Mouse (Mus musculus): ENCODE measurements around the gene Trhr2.

Trhr2 gene

DNA sequence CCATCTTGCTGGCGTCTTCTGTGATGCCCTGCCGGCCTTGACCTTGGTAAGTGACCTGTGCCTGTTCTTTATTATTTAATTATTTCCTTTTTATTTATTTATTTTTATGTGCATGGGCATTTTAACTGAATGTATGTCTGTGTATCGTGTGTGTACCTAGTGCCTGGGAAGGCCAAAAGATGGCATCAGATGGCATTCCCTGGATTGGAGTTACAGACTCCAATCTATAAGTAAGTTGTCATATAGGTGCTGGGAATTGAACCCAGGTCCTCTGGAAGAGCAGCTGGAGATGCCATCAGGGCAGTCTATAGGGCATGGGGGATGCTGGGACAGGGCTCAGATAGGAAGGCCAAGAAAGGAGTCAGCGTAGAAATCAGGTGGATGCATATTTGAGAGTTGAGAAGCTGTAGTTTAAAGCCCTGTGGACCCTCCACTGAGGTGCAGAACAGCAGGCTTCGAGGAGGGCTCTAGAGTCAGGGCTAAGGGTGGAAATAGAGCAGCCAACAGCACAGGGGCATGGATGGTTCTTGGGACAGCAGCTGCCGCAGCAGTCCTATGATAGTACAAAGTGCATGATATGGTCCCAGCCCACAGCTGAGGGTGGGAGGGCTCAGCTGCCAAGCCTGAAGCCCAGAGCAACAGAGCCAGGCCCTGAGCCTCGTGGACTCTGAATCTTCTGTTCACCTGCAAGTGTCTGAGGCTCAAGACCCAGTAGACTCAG is at the start of gene Trhr2:
Gene Trhr2 (minus strand): TSS at position 51 of the 721 bp plus-strand sequence.
- DNase-seq: no peak

DNA sequence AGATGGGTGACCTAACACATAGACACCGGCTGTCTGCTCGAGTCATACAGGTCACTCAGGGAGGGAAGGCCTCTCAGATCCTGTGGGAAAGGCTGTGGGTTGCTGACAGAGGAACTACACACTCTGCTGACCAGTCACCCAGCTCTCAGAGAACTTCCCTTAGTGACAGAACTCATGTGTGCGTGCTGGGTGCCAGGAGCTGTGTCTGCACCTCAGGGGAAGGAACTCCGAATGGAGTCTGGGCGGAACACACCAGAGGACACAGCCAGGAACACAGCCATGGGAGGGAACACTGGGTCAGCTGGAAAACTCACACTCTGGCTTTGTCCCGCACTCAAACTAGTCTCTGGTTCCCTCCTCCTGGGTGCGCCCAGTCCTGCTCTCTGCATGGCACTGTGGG is 47.1 kb upstream of the Trhr2 start:
- DNase-seq: no peak

DNA sequence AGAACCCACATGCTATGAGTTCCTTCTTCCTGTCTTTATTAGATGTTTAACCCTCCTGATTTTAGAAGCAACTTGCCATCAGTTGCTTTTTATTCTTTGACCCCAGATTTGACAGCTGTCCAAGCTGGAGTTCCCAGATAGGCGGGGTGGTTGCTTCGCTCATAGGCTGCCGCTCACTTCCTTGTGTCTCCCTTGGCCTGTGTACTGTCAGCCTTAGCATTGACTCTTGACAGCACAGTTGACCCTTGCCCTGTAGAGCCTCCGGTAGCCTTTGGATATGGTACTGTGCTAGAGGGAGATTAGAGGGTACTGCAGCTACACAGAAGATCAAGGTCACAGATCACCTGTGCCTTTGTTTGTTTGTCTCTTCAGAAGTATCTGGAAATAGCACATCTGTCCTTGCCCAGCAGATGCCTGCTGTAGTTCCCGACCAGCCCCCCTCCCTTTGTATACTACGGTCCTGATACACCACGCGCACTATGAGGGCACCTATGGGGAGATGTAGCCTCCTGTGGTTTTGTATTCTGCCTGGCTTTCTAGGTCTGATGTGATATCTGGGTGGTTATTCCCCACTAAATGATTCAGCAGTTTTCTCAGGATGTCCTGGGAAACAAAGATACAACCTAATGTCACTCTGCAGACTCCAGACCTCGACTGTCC is 44.7 kb upstream of the Trhr2 start:
- DNase-seq: no peak

DNA sequence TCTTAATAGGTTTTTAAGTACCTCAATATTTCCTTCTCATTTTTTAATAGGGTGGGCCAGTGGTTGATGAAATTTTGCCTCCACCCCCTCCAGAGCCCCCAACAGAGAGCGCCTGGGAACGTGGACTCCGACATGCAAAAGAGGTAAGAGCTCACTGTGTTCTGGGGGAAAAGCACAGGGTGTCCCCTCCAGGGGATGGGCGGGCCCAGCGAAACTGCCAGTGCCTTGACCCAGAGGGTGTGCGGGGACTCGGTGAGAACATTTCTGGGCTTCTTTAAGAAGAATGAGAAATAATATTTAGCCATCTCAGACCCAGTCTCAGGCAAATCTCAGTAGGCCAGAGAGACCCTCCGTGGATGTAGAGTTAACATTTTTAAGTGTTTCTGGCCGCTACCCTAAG is 37.6 kb upstream of the Trhr2 start:
- DNase-seq: no peak

DNA sequence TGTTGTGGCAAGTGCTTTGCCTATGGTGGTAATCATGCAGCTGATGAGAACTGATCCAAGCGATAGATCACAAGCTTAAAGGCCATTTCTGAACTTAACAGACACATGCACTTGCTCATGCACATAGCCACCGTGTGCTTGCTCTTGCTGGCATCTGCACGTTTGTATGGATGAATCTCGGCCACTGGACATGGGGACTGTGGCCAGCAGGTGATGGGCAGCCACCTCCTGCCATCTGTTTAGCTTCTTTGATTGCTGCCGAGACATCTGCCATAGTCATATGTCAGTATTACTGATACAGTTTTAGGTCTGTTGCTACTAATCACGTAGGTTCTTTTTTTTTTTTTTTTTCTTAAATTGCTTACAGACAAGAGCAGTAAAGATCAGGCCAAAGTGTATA is 34.7 kb upstream of the Trhr2 start:
- peak; percentile 45 to 54 for DNase-seq

DNA sequence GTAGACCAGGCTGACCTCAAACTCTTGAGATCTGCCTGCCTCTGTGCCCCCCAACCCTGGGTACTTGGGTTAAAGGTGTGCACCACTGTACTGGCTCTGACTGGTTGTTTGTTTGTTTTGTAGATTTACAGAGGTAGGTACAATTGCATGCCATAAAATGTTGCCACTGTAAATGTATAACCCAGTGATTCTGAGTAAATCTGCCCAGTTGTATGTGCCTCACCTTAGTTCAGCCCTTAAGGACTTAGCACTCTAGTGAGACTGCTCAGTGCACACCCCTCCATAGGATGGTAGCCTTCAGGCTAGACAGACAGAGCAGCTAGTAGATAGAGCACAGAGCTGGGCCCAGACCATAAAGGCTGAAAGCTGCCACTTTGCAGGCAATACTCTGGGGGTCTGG is 33.2 kb upstream of the Trhr2 start:
- DNase-seq: no peak

DNA sequence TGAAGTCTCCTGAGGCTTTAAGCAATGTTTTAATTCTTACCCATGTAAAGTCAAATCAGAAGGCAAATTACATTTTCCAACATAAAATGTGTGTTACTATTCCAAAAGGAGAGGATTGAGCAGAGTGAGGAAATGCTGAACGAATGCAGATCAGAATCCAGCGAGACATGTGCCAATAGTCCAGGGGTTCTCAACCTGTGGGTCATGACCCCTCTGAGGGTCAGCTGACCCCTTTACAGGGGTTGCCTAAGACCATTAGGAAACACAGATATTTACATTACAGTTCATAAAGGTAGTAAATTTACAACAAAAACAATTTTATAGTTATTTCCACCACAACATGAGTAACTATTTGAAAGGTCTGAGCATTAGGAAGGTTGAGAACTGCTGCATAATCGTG is 30.2 kb upstream of the Trhr2 start:
- no peak for DNase-seq

DNA sequence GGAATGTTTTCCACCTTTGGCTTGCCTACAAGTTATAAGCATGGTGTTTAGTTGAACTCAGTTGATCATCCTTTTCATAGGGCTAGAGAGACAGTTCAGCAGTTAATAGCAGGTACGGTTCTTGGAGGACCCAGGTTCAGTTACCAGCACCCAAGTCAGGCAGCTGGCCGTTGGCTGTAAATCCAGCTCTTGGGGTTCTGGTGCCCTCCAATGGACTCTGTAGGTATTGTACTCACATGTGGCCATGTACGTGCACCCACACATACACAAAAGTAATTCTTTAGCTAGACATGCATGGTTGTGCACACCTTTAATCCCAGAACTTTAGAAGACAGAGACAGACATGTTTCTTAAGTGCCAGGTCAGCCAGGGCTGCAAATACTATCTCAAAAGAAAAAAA is 28.8 kb upstream of the Trhr2 start:
- DNase-seq: no peak

DNA sequence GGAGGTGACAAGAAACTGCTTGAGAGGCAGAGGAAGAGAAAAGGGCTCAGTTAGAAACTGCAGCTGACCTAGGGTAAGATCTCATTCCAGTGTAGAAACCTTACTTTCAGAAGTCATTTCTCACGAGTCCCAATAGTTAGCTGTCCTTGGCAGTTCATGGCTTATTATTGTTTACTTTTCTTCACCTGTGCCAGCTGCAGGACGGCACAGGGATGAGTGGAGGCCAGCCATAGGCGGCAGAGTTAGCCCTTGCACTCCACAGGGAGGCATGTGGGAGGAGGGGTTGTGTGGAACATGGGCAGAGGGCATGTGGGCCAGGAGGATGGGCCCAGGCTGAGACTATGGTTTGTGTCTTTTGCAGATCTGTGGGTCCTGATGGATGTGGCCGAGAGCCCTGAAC is 22.5 kb upstream of the Trhr2 start:
- DNase-seq: no peak

DNA sequence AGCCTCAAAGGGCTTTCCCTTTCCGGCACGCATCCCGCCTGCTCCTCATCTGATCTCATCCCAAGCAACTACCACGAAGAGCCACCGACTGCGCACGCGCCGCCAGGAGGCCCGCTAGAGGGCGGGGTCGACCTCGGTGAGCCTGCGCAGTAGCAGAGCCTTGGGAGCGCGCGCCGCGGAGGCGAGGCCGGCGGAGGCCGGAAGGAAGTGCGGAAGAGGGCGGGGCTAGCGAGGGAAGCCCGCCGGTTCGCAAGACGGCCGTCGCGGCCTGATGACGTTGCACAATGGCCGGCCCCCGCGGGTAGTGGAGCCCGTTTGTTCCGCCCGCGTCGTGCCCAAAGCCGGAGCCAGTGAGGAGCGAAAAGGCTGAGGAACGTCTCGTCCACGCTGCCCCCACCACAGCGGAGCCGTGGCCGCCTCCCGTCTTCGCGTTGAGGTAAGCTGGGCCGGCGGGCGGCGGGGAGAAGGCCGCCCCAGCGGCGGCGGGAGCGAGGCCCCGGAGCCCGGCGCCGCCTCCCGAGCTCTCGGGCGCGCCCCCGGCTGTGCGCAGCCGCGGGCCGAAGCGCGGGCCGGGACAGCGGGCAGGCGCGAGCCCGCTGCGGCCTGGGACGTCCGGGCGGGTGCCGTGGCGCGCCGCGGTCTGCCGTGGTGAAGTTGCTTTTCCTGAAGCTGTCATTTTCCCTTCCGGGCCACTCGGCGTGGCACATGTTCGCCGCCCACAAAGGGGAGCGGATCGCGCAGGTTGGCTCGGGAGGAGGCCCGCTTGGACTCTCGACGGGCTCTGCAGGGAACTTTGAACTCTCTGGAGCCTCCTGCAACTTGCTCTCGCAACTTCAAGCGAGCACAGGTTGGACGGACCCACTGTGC is 16.1 kb upstream of the Trhr2 start, which contains the start of gene Zc3h18:
Gene Zc3h18 (plus strand): TSS at position 245 of the 867 bp plus-strand sequence.
- peak; percentile 99 to 100 for DNase-seq

DNA sequence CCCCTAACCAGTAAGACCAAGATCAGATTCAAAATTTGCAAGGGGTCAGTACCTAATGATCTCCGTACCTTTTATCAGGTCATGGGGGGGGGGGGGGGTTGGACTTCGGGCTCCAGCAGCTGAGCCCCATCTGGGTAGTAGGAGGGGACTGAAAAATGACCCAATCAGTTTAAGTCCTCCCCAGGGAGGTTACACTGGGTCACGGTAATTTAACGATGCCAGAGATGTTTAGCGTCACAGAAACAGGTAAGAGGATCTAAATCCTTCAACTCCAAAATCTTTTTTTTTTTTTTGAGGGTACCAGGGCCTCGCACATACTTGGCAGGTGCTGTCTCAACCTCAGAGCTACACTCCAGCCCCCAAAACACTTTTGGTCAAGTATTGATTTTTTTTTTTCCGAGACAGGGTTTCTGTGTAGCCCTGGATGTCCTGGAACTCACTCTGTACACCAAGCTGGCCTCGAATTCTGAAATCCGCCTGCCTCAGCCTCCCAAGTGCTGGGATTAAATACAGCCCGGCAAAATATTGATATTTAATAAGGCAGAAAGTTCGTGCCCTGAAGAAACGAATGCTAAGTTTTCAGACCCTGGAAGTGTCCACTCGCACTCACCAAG is 15.3 kb upstream of the Trhr2 start:
- no peak for DNase-seq

DNA sequence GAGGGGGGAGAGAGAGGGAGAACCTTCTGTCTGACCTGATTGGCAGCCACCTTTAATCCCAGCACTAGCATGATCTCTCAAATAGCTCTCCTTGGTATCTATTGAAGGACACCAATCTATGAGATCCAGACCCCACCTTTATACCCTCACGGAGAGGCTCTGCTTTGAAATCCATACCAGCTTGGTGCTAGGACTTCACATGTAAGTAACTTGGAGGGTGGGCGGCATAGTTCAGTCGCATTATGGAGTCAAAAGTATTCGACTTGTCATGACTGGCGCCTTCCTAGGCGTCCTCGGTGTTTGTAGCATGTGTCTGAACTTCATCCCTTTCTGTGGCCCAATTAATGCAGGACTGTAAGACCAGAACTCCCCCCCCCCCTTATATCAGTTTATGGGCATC is 14.8 kb upstream of the Trhr2 start:
- no peak for DNase-seq

DNA sequence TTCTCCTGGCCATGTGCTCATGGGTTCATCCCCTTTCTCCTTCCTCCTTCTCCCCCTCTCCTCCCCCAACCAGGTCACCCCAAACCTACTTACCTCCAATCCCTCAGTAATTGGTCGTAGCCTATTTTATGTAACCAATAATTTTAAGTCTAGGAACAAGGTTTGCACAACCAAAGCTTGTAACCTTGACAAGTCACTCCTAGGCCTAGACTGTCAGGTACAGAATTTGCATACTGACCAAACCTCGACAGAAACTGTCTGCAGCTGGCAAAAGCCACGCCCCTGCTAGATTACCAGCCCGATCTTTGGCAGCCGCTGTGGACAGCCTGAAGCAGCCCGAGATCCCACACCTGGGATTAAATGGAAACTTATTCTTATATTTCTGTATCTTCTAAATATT is 11.2 kb upstream of the Trhr2 start:
- no peak for DNase-seq

DNA sequence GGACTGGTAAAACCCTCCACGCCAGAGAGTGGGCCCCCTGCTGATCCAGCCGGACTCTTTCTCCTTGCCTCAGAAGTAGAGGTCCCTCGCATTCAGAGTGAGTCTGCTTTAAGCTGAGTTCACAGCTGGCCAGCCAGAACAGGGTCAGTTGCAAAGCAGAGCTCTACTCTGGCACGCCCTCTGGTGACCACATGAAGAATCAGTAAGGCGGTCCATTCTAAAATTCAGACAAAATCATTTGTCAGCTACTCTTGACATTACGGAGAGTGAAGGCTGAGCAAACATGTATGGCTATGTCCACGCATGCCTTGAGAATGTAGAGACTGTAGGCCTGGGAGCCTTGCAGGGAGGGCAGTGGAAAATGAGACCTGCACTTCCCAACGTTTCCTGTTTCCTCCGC is 9.1 kb upstream of the Trhr2 start:
- DNase-seq: peak; percentile 69 to 71

DNA sequence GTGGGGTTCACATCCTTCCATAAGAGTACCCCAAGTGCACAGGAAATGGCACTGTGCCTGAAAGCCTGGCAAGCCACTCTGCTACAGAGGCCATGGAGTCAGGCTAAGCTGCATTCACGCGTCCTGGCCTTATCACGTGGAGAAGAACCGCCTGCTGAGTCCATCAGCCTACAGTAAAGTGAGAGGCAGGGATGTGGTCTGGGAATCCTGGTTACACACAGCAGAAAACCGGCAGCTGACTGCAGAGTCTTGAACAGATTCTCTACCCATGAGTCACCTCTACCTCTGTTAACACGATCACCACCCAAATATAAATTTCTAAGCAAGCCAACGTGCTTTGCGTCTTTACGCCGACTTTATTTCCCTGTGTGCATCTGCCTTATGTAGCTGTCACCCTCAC is 7.9 kb upstream of the Trhr2 start:
- DNase-seq: no peak

DNA sequence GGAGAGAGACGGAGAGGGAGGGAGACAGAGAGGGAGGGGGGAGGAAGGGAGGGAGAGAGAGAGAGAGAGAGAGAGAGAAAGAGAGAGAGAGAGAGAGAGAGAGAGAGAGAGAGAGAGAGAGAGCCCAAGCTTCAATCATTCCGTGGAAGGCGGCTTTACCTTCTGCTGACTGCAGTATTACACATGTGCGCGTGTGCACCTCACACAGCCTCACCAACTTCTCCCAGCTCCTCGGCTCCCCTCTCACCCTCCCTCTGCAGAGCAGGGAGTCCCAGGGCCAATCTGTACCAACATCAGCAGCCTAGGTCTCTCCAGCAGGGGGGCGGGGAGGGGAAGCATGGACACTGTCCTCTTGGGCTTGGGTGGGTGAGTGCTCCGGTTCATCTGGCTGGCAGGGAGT is 2.4 kb upstream of the Trhr2 start:
- no peak for DNase-seq

DNA sequence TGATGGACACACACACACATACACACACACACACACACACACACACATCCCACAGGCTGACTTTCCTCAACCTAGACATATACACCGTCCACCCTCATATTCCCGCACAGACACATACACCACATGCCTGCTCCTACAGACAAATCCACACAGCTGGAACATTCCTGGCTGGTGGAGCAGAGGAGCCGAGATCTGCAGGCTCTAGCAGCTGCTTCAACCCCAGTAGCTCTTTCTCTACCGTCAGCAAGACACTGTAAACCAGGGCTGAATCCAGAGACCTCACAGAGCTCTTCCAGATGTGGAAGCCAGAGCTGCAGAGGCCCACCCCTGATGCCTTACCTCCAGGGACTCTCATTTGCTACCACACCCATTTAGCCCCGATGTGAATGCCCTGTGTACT is 1.7 kb upstream of the Trhr2 start:
- no peak for DNase-seq

DNA sequence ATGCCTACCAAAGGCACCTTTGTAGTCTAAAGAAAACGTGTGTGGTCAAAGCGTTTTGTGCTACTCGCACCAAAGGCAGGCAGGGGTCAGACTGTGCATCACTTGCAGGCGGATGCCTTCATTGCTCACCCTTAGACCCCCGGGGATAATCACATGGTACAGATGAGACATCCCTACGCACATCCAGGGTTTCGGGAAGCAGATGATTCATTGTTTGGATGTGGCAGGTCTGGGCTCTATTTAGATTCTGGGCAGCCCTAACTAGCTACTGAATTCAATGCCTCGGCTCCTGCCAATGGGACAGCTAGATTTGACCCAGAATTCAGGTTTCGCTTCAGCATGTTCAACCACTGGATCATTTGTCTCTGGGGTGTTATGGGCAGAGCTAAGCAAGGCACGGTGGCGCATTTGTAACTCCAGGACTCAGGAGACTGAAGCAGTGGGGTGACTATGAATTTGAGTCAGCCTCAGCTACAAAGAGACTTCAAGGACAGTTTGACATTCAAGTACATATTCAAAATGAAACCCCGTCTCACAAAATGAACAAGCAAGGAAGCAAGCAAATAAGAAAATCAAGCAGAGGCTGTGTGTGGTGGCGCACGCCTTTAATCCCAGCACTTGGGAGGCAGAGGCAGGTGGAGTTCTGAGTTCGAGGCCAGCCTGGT is 1.3 kb downstream of the Trhr2 start:
- DNase-seq: no peak

DNA sequence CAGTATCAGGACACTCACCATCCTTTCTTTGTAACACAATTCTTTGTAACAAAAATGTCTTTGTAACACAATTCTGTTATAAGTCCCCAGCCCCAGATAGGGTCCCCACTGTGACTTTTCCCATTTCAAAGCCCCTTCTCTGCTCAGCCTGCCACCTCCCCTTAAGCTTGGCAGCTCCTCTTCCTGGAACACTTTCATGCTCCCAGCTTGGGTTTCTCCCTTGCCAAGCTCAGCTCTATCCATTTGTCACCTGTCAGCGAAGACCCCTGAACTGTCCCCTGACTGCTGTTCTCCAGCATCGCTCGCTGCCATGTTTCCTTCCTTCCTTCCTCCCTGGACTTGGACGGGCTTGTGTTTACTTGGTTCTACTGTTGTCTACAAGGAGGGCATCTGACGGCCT is 2.9 kb downstream of the Trhr2 start:
- no peak for DNase-seq

DNA sequence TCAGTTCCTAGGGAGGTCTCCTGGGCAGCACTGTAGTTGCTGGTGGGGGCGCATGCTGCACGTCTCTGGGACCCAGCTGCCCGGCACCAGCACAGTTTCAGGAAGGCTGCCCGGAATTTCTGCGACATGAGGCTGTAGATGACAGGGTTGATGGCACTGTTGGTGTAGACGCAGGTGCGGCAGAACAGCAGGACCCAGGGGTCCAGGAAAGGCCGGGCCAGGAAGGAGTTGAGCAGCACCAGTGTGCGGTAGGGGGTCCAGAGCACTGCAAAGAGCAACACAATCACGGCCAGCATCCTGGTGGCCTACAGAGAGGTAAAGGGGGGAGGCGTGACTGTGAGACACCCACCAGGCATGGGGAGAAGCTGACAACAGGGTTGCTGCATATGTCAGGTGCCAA is 3.3 kb downstream of the Trhr2 start:
- no peak for DNase-seq

DNA sequence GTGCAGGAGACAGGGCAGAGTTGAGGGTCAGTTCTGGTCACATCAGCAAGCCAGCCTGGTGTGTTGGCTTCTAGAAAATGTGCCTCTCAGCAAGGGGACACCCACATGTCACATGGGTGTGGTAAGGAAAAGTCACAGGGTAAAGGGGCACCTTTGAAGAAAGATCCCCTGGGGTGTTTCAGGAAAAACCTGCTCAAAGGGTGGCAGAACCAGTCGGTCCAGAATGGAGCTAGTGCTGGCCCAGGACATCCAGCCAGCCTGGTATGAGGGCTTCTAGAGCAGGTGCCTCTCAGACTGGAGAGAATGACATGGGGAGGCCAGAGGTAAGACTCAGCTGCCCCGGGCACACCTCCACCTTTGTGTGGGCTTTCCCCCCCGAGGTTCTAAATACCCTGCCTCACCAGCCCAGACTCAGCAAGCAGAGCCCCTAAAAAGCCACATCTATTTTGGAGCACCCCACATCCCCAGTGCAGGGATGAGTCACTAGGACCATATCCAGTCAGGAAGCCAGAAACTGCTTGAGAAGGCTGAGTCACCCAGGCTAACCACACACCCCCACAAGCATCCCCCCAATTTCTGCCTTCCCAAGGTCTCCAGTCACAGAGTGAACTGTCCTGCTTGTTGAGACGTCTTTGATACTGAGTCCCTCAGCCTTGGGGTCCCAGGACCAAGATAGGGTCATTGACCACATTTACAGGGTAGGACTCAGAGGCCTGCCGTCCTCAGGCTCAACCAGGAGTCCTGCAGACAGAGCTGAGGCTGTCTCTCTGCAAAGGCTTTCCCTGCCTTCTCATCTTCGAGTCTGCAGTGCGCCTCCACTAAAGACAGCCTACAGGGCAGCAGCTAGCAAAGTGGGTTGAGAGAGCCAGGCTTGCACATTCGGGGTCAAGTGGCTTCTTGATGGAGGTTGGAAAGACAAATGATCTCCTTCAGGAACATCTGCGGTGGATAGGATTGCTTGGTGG is 4.6 kb downstream of the Trhr2 start:
- no peak for DNase-seq

DNA sequence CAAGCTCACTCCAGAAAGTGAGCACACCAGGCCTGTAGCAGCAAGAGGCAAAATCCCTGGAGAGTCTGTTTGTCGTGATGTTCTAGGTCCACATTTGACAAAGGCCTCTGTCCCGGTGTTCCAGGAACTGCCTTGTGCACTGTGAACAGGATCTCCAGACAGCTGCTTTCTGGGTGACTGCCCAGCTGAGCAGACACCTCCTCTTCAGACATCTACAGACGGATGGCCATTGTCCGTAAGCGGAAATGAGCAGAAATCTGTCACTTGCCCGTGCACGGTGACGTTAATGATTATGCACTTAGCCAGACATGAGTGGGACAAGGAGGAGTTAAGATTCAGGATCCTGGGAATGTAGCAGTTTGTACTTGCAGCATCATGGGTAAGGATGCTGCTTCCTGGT is 6.4 kb downstream of the Trhr2 start:
- no peak for DNase-seq

Data from cerebellum, postnatal 36 days (tissue).